Mouse (Mus musculus) forebrain, postnatal 0 days (tissue): Measurements from ENCODE around the gene Lax1. TPM values are rescaled to one million over a fixed set of nuclear protein-coding genes. Genes with fewer than 3 reads are reported as not detected.

ENCODE experiments used
- ATAC-seq: fragments of 200-750 bp; cut with Nextera tagmentation; 2 replicates; pipeline ENCODE4 v1.8.0; 2017; ENCODE audit warnings: mild to moderate bottlenecking, moderate library complexity
- DNase-seq: peaks from one replicate; pipeline ENCODE4 v3.0.0-alpha.2; 2015
- H3K27ac ChIP-seq: fragments of 300-500 bp; sonication (generic); 2 replicates; pipeline ENCODE4 v1.5.1; 2014; ENCODE audit warnings: low read depth, mild to moderate bottlenecking, antibody characterized with exemption, low read length, moderate library complexity, mixed read lengths
- H3K27me3 ChIP-seq: fragments of 300-500 bp; sonication (generic); 2 replicates; pipeline ENCODE4 v1.6.1; 2014; ENCODE audit warnings: mild to moderate bottlenecking, low read length, mixed read lengths; ENCODE audit not compliant: insufficient read depth
- H3K36me3 ChIP-seq: fragments of 300-500 bp; sonication (generic); 2 replicates; pipeline ENCODE4 v1.6.1; 2014; ENCODE audit warnings: mild to moderate bottlenecking, moderate library complexity; ENCODE audit not compliant: insufficient read depth
- H3K4me1 ChIP-seq: fragments of 300-500 bp; sonication (generic); 2 replicates; pipeline ENCODE4 v1.6.1; 2014; ENCODE audit warnings: antibody characterized with exemption; ENCODE audit not compliant: insufficient read depth
- H3K4me2 ChIP-seq: fragments of 300-500 bp; sonication (generic); 2 replicates; pipeline ENCODE4 v1.6.1; 2014; ENCODE audit warnings: low read depth, mild to moderate bottlenecking, moderate library complexity
- H3K4me3 ChIP-seq: fragments of 300-500 bp; sonication (generic); 2 replicates; pipeline ENCODE4 v1.5.1; 2014; ENCODE audit warnings: low read depth, low read length, mixed read lengths
- H3K9ac ChIP-seq: fragments of 300-500 bp; sonication (generic); 2 replicates; pipeline ENCODE4 v1.6.1; 2014; ENCODE audit warnings: mild to moderate bottlenecking
- H3K9me3 ChIP-seq: fragments of 300-500 bp; sonication (generic); 2 replicates; pipeline ENCODE4 v1.6.1; 2016; ENCODE audit warnings: low read length
- CTCF ChIP-seq: sonication (generic); IDR thresholded peaks from 2 replicates; pipeline ENCODE4 v1.5.1; 2016; ENCODE audit warnings: antibody characterized with exemption, control low read depth, low read depth
- WGBS: fragments of 180-500 bp; shearing (Covaris S2); extraction: QIAGEN DNeasy Blood & Tissue Kit; methylation state at CpG from one replicate; pipeline ENCODE4 v1.1.7; 2014; 5-methylcytosine and 5-hydroxymethylcytosine counted together
- polyA plus RNA-seq: library from polyadenylated mRNA; unstranded; fragments of >200 nt; fragmentation: Nextera tagmentation; extraction: Ambion mirVana; gene quantifications from 2 replicates; pipeline ENCODE4 v1.2.1, GENCODE M21; 2015
- total RNA-seq: library from RNA; depleted of rRNA; stranded (reverse); fragments of >200 nt; gene quantifications from 2 replicates; pipeline ENCODE4 v1.2.3, GENCODE M21; 2014

Gene Lax1
- total and polyA plus RNA-seq, 2 experiments from 2014 or later: 0.10 to 0.14 TPM

GRCm38 (mm10) chr1:133661203-133661933, 28.5 kb downstream of the Lax1 start, which contains the start of gene Gm38394:
Gm38394 (minus strand) TSS chr1:133661318.
- H3K4me2 ChIP-seq: peak within 1 kb of the TSS; percentile 95
- H3K27ac ChIP-seq: peak within 1 kb of the TSS; percentile 96
- peak; percentile 99 for ATAC-seq
- H3K9ac ChIP-seq: peak within 1 kb of the TSS; percentile 79
- H3K27me3 ChIP-seq: no peaks in the 10 kb centered on the region
- WGBS: 1% methylated on average over 26 of the region's 26 CpGs
- peaks cover 27% of the 10 kb centered on the region for H3K4me1 ChIP-seq
- no peak for TF ChIP-seq CTCF
- peak within 1 kb of the TSS; percentile 91 for H3K4me3 ChIP-seq
- H3K36me3 ChIP-seq: peaks cover 11% of the 10 kb centered on the region; the same call in 1 of the 2 replicates
- peak; percentile 96 for DNase-seq
- H3K9me3 ChIP-seq: no peaks in the 10 kb centered on the region

- peaks cover 27% of the 10 kb centered on the region for H3K4me1 ChIP-seq
- no peaks in the 10 kb centered on the region for H3K27me3 ChIP-seq
- H3K4me3 ChIP-seq: peak within 1 kb of the TSS; percentile 91
- no peaks in the 10 kb centered on the region for H3K9me3 ChIP-seq
- ATAC-seq (peak; percentile 85), DNase-seq (peak; percentile 84)
- no peak for TF ChIP-seq CTCF
- peak within 1 kb of the TSS; percentile 96 for H3K27ac ChIP-seq
- under 1% methylated on average over 39 of the region's 41 CpGs for WGBS
- H3K4me2 ChIP-seq: peak within 1 kb of the TSS; percentile 95
- H3K36me3 ChIP-seq: peaks cover 11% of the 10 kb centered on the region; the same call in 1 of the 2 replicates
- H3K9ac ChIP-seq: peak within 1 kb of the TSS; percentile 79
Measured at GRCm38 (mm10) chr1:133660466-133661202, 29.3 kb downstream of the Lax1 start, which contains the start of gene Zbed6. Zbed6 (minus strand) TSS chr1:133660885.

DNA sequence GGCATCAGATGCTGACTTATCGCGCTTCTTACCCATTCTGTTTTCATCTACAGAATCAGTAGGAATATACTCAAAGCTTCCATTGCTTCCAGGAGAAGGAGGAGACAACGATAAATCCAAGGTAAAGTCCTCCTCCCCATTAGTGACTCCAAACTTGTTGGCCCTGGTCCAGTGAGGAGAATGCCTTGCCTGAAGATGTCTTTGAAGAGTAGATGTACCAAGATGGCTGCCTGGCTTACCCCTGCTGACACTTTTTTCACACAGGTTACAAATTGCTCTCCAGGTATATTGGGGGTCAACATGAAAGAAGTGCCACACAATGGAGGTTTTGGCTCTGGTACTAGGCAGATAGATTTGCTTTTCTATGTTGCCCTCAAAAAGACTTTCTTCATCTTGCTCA, 31.0 kb downstream of the Lax1 start:
- H3K4me2 ChIP-seq: no peak overlapping the region
- TF ChIP-seq CTCF: no peak
- H3K9ac ChIP-seq: no peak overlapping the region
- H3K4me1 ChIP-seq: peaks cover 27% of the 10 kb centered on the region
- no peak for DNase-seq
- peaks cover 11% of the 10 kb centered on the region; the same call in 1 of the 2 replicates for H3K36me3 ChIP-seq
- H3K9me3 ChIP-seq: no peaks in the 10 kb centered on the region
- no peaks in the 10 kb centered on the region for H3K27me3 ChIP-seq
- WGBS: 82% methylated on average over 3 of the region's 3 CpGs
- H3K4me3 ChIP-seq: no peak overlapping the region
- no peak for ATAC-seq
- no peak overlapping the region for H3K27ac ChIP-seq

GRCm38 (mm10) chr1:133656811-133657210, 33.1 kb downstream of the Lax1 start:
- Histone ChIP-seq H3K9me3 (no peaks in the 10 kb centered on the region), H3K9ac (no peak overlapping the region), H3K4me1 (peaks cover 27% of the 10 kb centered on the region), H3K36me3 (peaks cover 11% of the 10 kb centered on the region; the same call in 1 of the 2 replicates), H3K4me2 (no peak overlapping the region), H3K4me3 (no peak overlapping the region), H3K27me3 (no peaks in the 10 kb centered on the region), H3K27ac (no peak overlapping the region)
- no peak for TF ChIP-seq CTCF
- WGBS: 69% methylated on average over 5 of the region's 5 CpGs
- ATAC-seq (no peak), DNase-seq (no peak)

DNA sequence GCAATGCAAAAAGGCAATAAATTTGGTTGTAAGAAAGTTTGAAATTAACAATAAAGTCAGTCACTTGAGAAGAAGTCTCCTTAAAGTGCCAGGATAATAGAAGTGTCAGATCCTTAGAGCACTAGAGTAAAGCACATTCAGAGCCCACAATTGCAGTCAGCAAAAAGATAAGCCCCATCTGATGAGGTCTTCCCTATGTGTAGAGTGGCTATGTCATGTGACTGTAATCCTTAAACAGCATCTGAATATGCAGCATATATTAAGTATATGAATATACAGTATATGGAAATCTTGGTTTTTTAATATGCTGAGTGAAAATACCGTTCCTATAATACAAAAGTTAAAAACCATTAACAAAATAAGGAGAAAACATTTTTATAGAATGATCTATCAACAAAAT, 36.9 kb downstream of the Lax1 start:
- WGBS: 84% methylated on average over 1 of the region's 1 CpGs
- DNase-seq (no peak), ATAC-seq (no peak)
- Histone ChIP-seq H3K36me3 (peaks cover 11% of the 10 kb centered on the region; the same call in 1 of the 2 replicates), H3K4me1 (peaks cover 13% of the 10 kb centered on the region; the same call in 1 of the 2 replicates), H3K27me3 (no peaks in the 10 kb centered on the region), H3K9me3 (no peaks in the 10 kb centered on the region), H3K9ac (no peak overlapping the region), H3K4me2 (no peak overlapping the region), H3K27ac (no peak overlapping the region), H3K4me3 (no peak overlapping the region)
- no peak for TF ChIP-seq CTCF

GRCm38 (mm10) chr1:133650288-133651055, 39.4 kb downstream of the Lax1 start:
- TF ChIP-seq CTCF: no peak
- Histone ChIP-seq H3K4me3 (no peak overlapping the region), H3K4me1 (no peaks in the 10 kb centered on the region), H3K9ac (no peak overlapping the region), H3K4me2 (no peak overlapping the region), H3K9me3 (no peaks in the 10 kb centered on the region), H3K27ac (no peak overlapping the region), H3K36me3 (peaks cover 18% of the 10 kb centered on the region), H3K27me3 (no peaks in the 10 kb centered on the region)
- 95% methylated on average over 7 of the region's 7 CpGs for WGBS
- ATAC-seq (no peak), DNase-seq (no peak)
